Mouse (Mus musculus): ENCODE results near the gene Plcxd3. TPM values are rescaled to one million over a fixed set of nuclear protein-coding genes. Genes with fewer than 3 reads are reported as not detected.
A peak's percentile ranks its signal among the peaks of the same experiment; 100 is the strongest.

Plcxd3 gene
- 55.1 and 64.3 TPM in 2 replicates for polyA plus RNA-seq (2015; fragmentation: Nextera tagmentation; extraction: Ambion mirVana)

- Histone ChIP-seq H3K9me3 (no peaks in the 10 kb centered on the region), H3K4me1 (replicated peaks) (peaks cover 30% of the 10 kb centered on the region), H3K9ac (peak within 1 kb of the TSS; percentile 76), H3K27ac (peak within 1 kb of the TSS; percentile 74), H3K27me3 (no peaks in the 10 kb centered on the region), H3K4me2 (peak within 1 kb of the TSS; percentile 74), H3K4me3 (peak within 1 kb of the TSS; percentile 59), H3K36me3 (no peaks in the 10 kb centered on the region)
- WGBS = under 1% methylated on average over 33 of the region's 33 CpGs
- peak; percentile 90 for ATAC-seq (ENCODE audit: low FRiP score)
Measured at GRCm38 (mm10) chr15:4375423-4376220, at the start of gene Plcxd3. TSS of gene Plcxd3 (plus strand) at chr15:4375491.

DNA sequence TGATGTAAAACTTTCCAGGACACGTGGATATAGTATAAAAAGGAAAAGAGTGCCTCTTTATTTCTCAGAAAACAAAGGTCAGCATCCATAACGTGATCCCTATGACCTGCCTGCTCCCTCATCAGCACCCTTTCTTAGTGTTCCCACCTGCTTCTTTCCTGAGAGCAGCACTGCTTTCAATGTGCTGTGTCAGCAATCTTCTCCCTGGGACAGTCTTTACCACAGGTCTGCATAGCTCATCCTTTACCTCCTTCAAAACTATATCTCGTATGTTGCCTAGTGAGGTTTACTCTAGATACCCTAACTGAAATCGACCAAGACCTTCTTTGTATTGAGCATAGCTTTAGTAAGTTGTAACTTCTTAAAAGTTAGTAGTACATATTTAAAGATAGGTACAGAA is 43.4 kb upstream of the Plcxd3 start:
- H3K4me2 ChIP-seq = no peak overlapping the region
- H3K27me3 ChIP-seq = no peaks in the 10 kb centered on the region
- H3K27ac ChIP-seq = no peak overlapping the region
- no peaks in the 10 kb centered on the region for H3K4me1 ChIP-seq (replicated peaks)
- no peak overlapping the region for H3K4me3 ChIP-seq
- no peak overlapping the region for H3K9ac ChIP-seq
- 81% methylated on average over 4 of the region's 4 CpGs for WGBS
- no peaks in the 10 kb centered on the region for H3K9me3 ChIP-seq
- H3K36me3 ChIP-seq = no peaks in the 10 kb centered on the region
- no peak for ATAC-seq (ENCODE audit: low FRiP score)

DNA sequence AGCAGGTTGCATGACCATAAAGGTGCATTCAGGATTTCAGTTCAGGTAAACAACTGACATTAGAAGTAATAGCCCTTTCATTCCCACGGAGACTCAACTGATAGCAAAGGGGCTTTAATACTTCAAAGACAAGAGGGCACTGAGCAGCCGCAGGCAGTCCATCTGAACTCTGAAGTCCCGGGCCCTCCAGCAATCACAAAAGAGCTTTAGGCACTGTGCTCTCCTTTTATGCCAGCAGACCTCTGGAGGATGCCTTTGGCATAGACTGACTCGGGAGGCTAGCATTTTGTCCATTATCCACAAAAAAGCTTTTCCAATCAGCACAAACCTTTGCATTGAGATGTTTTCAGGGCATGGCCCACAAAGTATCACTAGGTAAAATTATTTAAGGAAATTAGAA is 33.7 kb upstream of the Plcxd3 start:
- Histone ChIP-seq H3K27me3 (no peaks in the 10 kb centered on the region), H3K9me3 (no peaks in the 10 kb centered on the region), H3K27ac (no peak overlapping the region), H3K4me2 (no peak overlapping the region), H3K4me1 (replicated peaks) (no peaks in the 10 kb centered on the region), H3K4me3 (no peak overlapping the region), H3K9ac (no peak overlapping the region), H3K36me3 (no peaks in the 10 kb centered on the region)
- WGBS = 9% methylated on average over 4 of the region's 4 CpGs
- ATAC-seq (ENCODE audit: low FRiP score) = no peak

DNA sequence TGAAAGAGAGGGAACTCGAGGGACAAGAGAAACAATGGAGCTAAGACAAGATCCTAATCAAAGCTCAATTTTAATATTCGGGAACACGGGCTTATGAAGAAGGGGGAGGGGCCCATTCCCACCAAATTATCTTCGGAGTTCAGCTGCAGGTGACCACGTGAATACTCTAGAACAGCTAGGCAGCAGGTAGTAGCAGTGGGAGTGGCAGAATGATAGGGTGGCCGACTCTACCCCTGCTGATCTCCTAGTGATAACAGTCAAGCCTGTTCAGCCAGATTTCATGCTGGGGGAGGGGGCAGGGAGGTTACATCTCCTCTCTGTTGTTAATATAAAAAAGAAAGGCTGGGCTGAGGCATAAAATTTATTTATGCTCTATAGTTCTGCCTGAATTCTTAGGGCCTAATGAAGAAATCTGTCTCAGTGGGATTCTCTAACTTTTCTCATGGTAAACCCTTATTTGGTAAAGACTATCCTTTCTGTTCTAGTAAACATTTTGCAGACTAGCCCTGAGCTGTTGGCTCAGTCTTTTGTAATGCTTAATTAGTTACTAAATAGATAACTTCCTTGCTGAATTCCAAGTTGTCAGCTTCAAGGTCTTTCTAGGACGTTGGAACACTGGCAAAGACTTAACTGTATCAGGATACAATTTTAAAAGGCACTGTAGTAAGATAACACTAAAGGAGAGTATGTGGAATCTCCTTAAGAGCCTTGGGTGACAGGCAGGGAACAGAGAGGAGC is 26.3 kb upstream of the Plcxd3 start:
- no peaks in the 10 kb centered on the region for H3K9me3 ChIP-seq
- 30% methylated on average over 7 of the region's 7 CpGs for WGBS
- no peaks in the 10 kb centered on the region for H3K4me1 ChIP-seq (replicated peaks)
- no peaks in the 10 kb centered on the region for H3K36me3 ChIP-seq
- H3K27me3 ChIP-seq = no peaks in the 10 kb centered on the region
- no peak for ATAC-seq (ENCODE audit: low FRiP score)
- no peak overlapping the region for H3K4me3 ChIP-seq
- H3K9ac ChIP-seq = no peak overlapping the region
- H3K27ac ChIP-seq = no peak overlapping the region
- H3K4me2 ChIP-seq = no peak overlapping the region

- no peak overlapping the region for H3K4me3 ChIP-seq
- no peak overlapping the region for H3K27ac ChIP-seq
- H3K4me1 ChIP-seq (replicated peaks) = no peaks in the 10 kb centered on the region
- H3K9me3 ChIP-seq = no peaks in the 10 kb centered on the region
- no peak for ATAC-seq (ENCODE audit: low FRiP score)
- no peak overlapping the region for H3K4me2 ChIP-seq
- no peaks in the 10 kb centered on the region for H3K27me3 ChIP-seq
- no peaks in the 10 kb centered on the region for H3K36me3 ChIP-seq
- 91% methylated on average over 11 of the region's 11 CpGs for WGBS
- H3K9ac ChIP-seq = no peak overlapping the region
Measured at GRCm38 (mm10) chr15:4356397-4356796, 18.9 kb upstream of the Plcxd3 start.

GRCm38 (mm10) chr15:4357706-4358105 is 17.6 kb upstream of the Plcxd3 start:
- H3K4me3 ChIP-seq = no peak overlapping the region
- WGBS = 83% methylated on average over 4 of the region's 4 CpGs
- H3K4me1 ChIP-seq (replicated peaks) = no peaks in the 10 kb centered on the region
- H3K9me3 ChIP-seq = no peaks in the 10 kb centered on the region
- H3K9ac ChIP-seq = no peak overlapping the region
- H3K27me3 ChIP-seq = no peaks in the 10 kb centered on the region
- no peaks in the 10 kb centered on the region for H3K36me3 ChIP-seq
- H3K4me2 ChIP-seq = no peak overlapping the region
- no peak for ATAC-seq (ENCODE audit: low FRiP score)
- no peak overlapping the region for H3K27ac ChIP-seq

DNA sequence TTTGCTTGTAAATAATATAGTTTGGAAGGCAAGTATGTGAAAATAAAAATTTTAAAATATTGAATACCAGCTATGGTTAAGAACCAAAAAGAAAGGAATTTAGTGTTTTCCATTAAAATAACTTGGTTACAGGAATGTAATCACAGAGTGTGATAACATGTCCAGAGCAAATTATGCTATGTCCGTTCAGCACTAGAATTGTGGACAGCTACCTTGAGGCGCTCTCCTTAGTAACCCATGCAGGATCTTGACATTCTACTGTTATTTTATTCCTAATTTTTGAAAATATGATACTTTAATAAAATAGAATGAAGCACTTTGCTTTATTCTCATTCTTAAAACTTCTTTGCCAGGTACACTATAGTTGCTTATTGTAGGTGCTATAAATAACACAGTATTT is 7.5 kb upstream of the Plcxd3 start:
- WGBS = 76% methylated on average over 2 of the region's 2 CpGs
- H3K36me3 ChIP-seq = no peaks in the 10 kb centered on the region
- H3K4me2 ChIP-seq = no peak overlapping the region
- H3K27me3 ChIP-seq = no peaks in the 10 kb centered on the region
- H3K9ac ChIP-seq = no peak overlapping the region
- H3K4me3 ChIP-seq = no peak overlapping the region
- H3K27ac ChIP-seq = no peak overlapping the region
- no peak for ATAC-seq (ENCODE audit: low FRiP score)
- H3K9me3 ChIP-seq = no peaks in the 10 kb centered on the region
- no peaks in the 10 kb centered on the region for H3K4me1 ChIP-seq (replicated peaks)

DNA sequence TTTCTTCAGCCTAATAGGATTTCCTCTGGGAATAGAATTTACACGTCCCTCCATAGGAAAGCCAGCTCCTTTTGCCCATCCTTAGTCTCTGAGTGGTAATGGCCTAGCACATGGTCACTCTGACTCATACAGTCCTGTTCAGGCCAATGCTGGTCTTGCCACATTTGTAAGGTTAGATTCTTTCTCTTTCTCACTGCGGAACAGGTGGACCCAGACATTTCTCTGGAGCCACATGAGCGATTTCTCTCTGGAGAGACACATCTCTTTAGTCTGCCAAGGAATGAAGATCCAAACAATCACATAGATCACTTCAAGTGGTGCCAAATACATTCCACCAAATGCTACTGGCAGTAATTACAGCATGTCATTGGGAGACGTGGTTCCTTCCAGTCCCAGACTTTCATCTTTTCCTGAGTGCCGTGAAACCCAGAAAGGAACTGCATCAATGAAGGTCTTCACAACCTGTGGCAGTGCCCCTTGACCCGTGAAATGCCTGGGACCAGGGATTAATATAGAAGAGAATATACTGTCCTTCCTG is 769 bp upstream of the Plcxd3 start:
- H3K4me2 ChIP-seq = peak overlapping the region; percentile 74
- no peak overlapping the region for H3K27ac ChIP-seq
- H3K36me3 ChIP-seq = no peaks in the 10 kb centered on the region
- H3K27me3 ChIP-seq = no peaks in the 10 kb centered on the region
- WGBS = 44% methylated on average over 6 of the region's 6 CpGs
- peak overlapping the region; percentile 76 for H3K9ac ChIP-seq
- H3K9me3 ChIP-seq = no peaks in the 10 kb centered on the region
- H3K4me1 ChIP-seq (replicated peaks) = peaks cover 30% of the 10 kb centered on the region
- peak overlapping the region; percentile 59 for H3K4me3 ChIP-seq
- ATAC-seq (ENCODE audit: low FRiP score) = no peak; the same call in 1 of the 2 replicates

DNA sequence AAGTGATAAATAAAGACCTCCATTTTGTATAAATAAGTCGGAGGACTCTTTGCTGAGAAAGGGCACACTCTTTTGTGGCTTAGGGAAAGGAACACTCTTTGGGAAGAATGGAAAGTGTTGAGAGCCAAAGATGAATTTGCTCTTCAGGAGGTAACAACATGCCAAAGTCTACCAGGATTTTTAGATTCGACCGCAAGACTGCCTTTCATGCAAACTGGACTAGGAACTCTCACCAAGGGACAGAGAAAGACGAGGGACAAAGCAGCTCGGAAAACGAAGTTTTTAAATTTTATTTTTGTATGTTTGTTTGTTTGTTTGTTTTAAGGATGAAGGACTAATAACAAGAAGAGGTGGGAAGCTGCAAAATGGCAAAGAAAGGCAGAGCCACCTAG is 264 bp upstream of the Plcxd3 start:
- H3K9ac ChIP-seq = peak overlapping the region; percentile 76
- H3K27ac ChIP-seq = peak overlapping the region; percentile 74; the same call in 1 of the 2 replicates
- 14% methylated on average over 6 of the region's 6 CpGs for WGBS

GRCm38 (mm10) chr15:4376221-4376631 is 935 bp downstream of the Plcxd3 start:
- H3K9ac ChIP-seq = peak overlapping the region; percentile 76
- WGBS = 13% methylated on average over 8 of the region's 8 CpGs
- peak overlapping the region; percentile 74 for H3K4me2 ChIP-seq
- peak overlapping the region; percentile 74 for H3K27ac ChIP-seq
- peak; percentile 52 for ATAC-seq (ENCODE audit: low FRiP score)
- H3K4me3 ChIP-seq = peak overlapping the region; percentile 59
- H3K9me3 ChIP-seq = no peaks in the 10 kb centered on the region
- no peaks in the 10 kb centered on the region for H3K27me3 ChIP-seq
- no peaks in the 10 kb centered on the region for H3K36me3 ChIP-seq
- peaks cover 30% of the 10 kb centered on the region for H3K4me1 ChIP-seq (replicated peaks)

More for the DNA sequence above, 264 bp upstream of the Plcxd3 start:
- H3K27me3 ChIP-seq = no peaks in the 10 kb centered on the region
- H3K36me3 ChIP-seq = no peaks in the 10 kb centered on the region
- peak overlapping the region; percentile 59 for H3K4me3 ChIP-seq
- H3K9me3 ChIP-seq = no peaks in the 10 kb centered on the region
- peak overlapping the region; percentile 74 for H3K4me2 ChIP-seq
- peaks cover 30% of the 10 kb centered on the region for H3K4me1 ChIP-seq (replicated peaks)
- ATAC-seq (ENCODE audit: low FRiP score) = peak; percentile 2; the same call in 1 of the 2 replicates

DNA sequence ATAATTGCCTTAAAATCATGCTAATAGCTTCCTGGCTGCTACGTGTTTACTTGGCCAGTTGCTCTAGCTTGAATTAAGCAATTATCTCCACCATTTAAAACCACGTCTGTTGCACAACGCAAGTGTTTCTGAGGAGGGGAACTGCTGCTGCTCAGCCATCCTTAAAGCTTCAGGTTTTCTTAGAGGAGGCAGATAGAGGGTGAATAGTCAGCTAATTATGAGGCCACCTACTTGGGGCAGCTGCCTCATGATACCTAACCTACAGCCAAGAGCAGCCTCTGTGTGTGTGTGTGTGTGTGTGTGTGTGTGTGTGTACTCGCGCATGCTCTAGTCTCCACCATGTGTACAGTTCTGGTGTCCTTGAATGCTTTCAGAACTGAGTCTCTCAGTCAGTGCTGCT is 3.5 kb downstream of the Plcxd3 start:
- H3K27ac ChIP-seq = no peak overlapping the region
- no peak for ATAC-seq (ENCODE audit: low FRiP score)
- H3K4me3 ChIP-seq = no peak overlapping the region
- WGBS = 66% methylated on average over 5 of the region's 5 CpGs
- H3K4me2 ChIP-seq = peak overlapping the region; percentile 26
- no peaks in the 10 kb centered on the region for H3K27me3 ChIP-seq
- peaks cover 30% of the 10 kb centered on the region for H3K4me1 ChIP-seq (replicated peaks)
- H3K9me3 ChIP-seq = no peaks in the 10 kb centered on the region
- H3K36me3 ChIP-seq = no peaks in the 10 kb centered on the region
- no peak overlapping the region for H3K9ac ChIP-seq

DNA sequence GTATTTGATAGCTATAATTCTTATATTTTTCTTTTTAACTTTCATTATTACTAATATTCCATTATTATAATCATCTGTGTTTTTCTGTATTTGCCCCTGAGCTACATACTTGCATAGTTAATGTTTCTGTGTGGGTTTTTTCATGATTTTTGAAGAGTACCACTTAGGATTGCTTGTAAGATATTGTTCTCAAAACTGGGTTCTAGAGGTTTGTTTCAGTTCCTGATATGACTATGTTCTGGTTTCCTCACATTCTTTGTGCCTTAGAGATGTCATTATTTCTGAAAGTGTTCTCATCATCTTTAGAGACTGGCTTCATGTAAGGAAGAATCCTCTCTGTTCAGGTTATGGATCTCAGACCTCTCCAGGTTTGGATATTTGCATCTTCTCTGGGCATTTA is 12.5 kb downstream of the Plcxd3 start:
- Histone ChIP-seq H3K27ac (no peak overlapping the region), H3K36me3 (no peaks in the 10 kb centered on the region), H3K9me3 (no peaks in the 10 kb centered on the region), H3K27me3 (no peaks in the 10 kb centered on the region), H3K9ac (no peak overlapping the region), H3K4me2 (no peak overlapping the region), H3K4me1 (replicated peaks) (no peaks in the 10 kb centered on the region), H3K4me3 (no peak overlapping the region)
- ATAC-seq (ENCODE audit: low FRiP score) = no peak

Measured in hindbrain, embryonic 13.5 days (tissue).